Mouse (Mus musculus) neural tube, embryonic 10.5 days (tissue): Measurements from ENCODE around the gene Cdc42bpg.

Source experiments
- DNase-seq: peaks from one replicate; pipeline ENCODE4 v3.0.0-alpha.2; 2017; ENCODE audit warnings: low spot score; ENCODE audit errors: extremely low spot score

Gene Cdc42bpg

DNA sequence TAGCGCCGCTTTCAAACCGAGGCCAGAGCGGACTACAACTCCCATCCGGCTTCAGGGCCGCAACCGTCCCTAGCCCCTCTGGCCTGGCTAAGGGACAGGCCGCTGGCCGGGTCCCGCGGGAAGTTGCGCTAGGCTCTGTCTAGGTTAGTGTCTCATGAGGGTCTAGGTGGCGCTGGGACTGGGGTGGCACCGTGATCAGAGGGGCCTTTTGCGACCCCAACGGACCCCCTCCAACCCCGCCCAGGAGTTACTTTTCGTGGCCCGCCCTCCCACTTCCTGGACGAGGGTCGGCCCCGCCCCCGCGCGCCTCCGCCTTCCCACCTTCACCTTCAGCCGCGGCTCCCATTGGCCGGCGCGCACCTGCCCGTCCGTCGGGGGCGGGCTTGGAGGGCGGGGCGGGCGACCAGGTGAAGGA lies at the start of gene Cdc42bpg:
Gene Cdc42bpg (plus strand): TSS at position 320 of the 415 bp plus-strand sequence.
- peak; percentile 82 for DNase-seq

DNA sequence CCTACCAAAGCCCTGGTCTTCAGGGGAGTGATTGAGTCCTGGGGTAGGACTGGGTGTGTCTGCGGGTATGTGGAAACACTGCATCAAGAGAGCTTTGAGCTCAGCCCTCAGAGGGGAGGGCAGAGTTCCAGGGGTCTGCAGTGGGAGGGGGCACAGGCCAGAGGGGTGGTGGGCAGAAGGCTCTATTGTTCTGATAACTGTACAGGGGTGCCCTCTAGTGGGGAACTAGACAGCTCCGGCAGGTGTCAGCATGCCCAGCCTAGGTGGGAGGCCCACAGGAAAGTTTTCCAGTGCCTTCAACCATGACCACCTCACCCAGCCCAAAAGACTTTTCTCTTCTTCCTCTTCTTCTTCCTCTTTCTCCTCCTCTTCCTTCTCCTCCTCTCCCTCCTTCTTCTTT lies 45.8 kb upstream of the Cdc42bpg start:
- DNase-seq: no peak

DNA sequence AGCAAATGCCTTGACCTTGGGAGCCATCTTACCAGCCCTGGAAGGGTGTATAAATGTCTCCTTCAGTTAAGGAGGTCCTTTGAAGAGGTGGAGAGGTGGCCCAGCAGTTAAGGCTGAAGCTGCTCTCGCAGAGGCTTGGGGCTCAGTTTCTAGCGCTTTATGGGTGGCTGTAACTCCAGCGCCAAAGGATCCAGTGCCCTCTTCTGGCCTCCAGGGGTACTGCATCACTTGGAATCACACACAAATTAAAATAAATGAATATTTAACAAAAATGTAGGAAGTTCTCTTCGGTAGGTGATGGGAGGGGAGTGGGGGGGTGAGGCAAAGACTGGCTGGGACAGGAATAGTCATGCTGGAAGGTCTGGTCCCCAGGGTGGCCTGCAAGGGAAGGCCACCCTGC lies 45.3 kb upstream of the Cdc42bpg start:
- no peak for DNase-seq

DNA sequence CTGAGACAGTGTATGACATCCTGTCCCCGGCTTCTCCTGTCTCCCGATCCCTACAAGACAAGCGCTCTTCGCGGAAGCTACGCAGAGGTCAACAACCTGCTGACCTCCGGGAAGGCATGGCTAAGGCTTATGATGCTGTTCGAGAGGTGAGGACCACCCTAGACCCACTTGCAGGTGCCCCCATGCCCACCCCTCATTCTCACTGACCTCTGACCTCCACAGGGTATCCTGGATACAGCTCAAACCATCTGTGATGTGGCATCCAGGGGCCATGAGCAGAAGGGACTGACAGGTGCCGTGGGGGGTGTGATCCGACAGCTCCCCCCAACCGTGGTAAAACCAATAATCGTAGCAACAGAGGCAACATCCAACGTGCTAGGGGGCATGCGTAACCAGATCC lies 44.9 kb upstream of the Cdc42bpg start:
- DNase-seq: no peak

DNA sequence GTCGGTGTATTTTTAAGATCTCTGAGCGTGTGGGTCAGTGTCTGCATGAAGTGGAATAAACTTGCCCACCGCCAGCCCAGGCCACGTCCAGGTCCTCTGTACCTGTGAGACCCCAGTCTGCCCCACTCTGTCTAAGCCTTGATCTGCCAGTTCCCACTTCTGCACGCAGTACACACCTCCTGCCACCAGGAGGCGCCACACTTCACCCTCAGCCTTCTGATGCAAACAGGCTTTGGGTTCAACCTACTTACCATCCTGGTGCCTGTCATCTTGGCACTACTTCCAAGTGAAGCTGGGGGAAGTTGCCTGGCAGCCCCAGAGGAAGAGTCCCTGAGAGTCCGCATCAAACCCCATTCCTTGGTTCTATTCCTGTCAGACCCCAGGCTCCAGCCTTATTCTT lies 44.0 kb upstream of the Cdc42bpg start:
- DNase-seq: peak; percentile 64

DNA sequence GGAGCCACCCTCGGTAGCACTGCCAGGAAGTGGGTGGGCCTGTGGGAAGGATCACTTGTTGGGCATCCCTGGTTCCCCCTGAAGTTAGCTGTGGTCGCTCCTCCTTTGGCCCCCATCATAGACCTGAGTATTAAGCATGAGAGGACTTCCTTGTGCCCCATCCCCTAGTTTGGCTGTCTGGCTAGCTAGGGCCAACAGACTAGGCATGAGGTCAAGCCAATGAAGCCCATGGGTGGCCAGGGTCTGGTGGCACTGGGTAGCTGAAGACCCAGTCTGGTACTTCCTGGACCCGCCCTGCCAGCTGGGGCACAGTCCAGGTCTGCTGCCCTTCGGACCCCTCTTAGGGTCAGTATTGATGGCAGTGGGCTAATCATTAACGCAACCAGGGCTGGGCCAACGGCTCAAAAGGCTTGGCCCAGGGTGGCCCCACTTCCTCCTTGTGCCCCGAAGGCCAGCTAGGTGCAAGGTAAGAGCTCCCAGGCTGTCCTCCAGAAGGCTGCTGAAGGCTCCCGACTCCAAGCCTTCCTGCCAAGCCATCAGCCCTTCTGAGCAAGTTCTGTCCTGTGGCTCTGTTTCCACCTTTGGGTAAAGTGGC lies 43.3 kb upstream of the Cdc42bpg start:
- no peak for DNase-seq

DNA sequence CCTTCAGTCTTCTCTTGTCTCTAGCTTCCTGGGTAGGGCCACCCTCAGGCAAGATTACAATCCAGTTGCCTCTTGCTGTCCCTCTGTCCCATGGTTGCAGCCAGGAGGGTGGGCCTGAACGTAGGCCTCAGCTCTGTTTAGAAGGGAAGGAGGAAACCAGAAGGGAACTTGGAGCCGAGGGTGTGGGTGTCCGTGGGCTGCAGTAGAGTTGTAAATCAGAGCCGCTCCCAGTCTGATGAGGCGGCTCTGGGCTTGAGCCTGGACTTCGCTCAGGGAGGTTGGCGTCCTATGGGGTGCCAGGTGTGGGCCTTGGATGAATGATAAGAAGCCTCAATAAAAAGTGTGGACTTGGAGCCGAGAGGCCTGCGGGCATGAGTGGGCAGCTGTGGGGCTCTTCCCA lies 42.1 kb upstream of the Cdc42bpg start:
- DNase-seq: no peak

DNA sequence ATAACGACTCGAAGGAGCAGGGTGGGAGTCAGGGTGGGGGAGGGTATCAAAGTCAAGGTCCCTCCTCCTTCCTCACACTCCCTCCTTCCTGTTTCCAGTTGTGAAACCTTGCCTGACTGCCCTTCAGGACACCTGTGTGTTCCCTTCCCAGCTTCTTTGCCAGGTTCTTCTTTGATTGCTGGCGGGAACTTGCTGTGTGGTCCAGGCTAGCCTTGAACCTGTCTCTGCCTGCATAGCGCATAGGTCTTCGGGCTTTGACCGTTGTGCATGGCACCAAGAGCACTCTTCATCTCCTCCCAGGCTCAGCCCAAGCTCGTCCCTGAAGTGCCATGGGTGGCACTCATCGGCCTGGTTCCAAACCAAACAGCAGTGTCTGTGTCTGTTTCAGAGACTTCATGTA lies 41.3 kb upstream of the Cdc42bpg start:
- no peak for DNase-seq

DNA sequence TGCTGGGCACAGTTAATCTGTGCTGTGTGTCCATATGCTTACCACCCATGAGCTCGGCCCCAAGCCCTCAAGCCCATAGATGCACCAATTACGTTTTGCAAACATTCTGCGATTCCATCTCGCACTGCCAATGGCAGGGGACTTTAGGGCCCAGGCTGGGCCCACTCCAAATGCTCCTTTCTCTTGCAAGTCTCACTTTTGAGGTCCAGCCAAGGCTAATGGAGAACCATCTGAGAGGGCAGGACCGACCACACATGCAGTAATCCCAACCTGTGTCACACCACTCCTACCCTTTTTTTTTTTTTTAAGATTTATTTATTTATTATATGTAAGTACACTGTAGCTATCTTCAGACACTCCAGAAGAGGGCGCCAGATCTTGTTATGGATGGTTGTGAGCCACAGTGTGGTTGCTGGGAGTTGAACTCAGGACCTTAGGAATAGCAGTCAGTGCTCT lies 40.5 kb upstream of the Cdc42bpg start:
- DNase-seq: no peak

DNA sequence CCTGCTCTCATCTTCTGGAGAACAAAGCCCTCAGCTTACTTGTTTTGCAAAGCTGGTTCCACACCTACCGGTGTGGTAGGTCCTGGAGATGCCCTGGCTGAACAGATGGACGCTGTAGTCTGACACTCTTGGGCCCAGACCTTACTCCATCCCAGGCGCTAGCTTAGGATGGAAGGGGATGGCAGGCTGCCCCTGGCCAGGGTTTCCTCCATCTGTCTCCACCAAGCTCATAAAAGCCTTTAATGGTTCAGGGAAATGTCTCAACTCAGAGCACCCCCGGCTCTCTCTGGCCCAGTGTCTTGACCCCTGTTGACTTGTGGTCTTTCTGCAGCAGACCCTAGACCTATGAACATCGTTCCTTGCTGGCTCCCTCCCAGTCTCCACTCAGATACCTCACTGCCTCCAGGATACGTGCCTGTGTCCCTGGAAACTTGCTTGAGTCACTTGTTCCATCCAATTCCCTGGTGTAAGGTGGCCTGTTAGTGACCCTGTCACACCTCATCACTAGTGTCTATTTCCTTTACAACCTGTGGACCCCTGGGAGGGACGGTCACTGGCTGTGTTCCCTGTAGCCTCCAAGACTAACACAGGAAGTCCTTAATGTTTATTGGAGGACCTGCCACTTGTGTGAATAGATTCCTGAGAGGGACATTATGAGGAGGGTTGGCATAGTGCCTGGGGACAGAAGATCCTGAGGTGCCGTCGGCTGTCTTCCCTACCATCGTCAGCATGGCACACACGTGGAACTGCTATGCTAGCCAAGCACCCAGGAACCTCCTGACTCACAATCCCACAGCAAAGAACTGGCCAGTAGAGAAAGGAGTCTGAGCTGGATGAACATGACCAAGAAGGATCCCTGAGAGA lies 38.7 kb upstream of the Cdc42bpg start:
- DNase-seq: no peak

DNA sequence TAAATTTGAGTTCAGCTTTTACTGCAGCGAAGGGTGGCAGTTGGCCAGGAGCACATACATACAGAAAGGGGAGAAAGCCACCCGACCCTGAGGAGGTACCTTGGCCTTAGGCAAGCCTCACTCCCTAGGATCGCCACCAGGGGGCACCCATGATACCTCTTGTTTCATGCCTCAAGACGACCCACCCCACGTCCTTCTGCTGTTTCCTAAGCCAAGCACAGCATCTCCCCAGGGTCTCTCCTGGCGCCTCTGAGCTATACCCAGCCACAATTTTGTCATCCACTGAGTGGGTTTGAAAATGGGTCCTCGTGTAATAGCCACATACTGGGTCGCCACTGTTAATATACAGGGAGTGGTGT lies 38.1 kb upstream of the Cdc42bpg start:
- DNase-seq: peak; percentile 89

DNA sequence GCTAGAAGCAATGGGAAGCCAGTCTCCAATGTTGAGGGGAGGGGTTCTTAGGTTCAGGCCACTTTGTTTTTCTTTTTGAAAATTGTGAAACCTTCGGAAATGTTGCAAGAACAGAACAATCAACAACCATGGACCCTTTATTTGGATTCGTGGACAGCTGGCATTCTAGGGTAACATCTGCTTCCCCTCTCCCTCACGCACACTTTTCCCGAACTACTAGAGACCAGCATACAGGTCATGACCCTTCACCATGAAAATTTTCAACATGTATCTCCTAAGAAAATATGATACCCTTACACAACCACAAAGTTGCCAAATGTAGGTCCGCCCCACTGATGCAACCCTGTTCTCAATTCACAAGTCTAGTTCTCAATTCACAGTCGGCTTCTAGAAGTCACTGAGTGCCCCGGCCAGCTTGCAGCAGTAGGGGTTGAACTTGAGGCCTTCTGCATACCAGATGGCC lies 37.6 kb upstream of the Cdc42bpg start:
- DNase-seq: no peak

DNA sequence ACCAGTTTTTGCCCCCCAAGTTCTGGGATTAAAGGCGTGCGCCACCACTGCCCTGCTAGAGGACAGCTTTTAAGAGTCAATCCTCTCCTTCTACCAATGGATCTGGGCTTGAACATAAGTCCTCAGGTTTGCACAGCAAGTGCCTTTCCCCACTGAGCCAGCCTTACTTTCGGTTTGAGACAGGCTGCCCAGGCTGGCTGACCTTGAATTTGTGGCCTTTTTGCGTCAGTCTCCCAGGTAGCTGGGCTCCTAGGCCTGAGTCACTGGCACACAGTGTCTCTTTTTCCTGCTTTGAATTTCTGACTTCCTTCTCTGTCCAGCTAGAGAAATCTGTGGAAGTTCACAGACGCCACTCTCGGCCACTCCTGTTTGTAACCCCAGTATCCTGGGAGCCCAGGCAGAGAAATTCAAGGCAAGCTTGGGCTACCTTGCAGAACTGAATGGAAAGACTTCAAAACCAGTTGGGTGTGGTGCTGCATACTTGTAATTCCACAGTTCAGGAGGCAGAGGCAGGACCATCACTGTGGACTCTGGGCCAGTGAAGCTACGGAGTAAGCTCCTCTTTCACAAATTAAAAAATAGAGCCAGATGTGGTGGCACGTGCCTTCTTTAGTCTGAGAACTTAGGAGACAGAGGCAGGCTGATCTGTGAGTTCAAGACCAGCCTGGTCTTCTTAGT lies 36.3 kb upstream of the Cdc42bpg start:
- DNase-seq: no peak

DNA sequence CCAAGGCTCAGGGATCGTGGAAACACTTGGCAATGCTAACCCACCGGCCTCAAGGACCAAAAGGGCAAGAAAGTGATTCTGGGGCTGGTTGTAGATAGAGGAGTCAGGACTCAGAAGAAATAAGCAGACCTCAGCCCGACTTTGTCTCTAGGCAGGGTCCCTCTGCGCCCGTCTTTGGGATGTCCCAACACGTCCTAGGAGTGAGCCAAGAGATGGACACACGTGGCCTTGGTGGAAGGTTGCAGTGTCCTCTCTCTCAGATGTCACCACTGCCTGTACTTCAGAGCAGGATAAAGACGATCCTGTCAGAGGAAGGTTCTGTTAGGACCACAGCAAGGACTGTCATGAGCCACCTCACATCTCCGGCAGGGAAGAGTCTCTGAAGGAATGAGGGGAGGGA lies 35.6 kb upstream of the Cdc42bpg start:
- DNase-seq: no peak

DNA sequence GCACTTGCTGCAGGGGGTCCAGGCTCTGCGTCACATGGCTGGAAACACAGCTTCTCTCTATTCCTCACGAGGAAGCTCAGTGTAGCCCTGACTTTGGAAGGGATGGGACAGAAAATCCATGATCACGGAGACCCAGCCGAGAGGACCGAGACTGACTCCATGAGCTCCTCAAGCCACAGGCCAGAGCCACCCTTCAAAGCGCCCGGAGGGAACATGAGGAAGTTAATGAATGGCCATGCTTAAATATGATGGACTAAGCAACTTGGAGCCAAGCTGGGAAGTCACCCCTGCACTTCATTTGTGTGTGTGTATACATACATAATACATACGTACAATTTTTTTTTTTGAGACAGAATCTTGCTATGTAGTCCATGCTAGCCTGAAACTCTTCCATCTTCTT lies 35.0 kb upstream of the Cdc42bpg start:
- DNase-seq: no peak

DNA sequence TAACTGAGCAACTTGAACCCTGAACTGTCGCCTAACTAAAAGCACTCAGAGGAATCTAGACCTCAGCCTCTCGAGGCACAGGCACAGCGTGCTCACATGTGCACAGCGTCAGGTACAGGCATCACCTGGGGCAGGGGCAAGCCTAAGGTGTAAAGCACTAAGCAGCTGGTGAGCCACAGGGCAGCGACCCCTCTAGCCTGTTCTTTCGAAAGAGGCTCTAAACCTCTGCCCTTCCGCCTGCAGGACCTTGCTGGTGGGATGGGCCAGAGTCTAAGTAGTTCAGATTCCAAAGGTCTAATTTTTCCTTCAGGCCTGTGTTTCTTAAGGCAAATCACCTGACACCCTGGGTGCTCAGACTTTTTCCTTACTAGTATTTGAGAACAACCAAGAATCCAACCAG lies 34.2 kb upstream of the Cdc42bpg start:
- no peak for DNase-seq

DNA sequence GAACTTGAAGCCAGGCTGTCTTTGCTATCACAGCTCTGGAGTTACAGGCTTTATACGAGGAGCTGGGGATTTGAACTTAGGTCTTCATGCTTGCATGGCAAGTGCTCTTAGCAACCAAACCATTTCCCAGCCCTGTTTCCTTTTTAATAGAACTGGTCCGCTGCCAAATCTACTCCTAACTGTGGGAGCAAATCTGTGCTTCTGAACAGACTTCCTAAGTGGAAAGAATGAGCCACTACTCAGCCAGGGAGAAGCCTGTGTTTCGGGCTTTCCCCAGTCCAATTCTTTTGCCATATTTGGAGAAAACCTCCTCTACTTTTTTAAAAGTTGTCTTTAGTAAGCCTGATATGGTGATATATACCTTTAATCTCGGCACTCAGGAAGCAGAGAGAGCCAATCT lies 33.5 kb upstream of the Cdc42bpg start:
- no peak for DNase-seq

DNA sequence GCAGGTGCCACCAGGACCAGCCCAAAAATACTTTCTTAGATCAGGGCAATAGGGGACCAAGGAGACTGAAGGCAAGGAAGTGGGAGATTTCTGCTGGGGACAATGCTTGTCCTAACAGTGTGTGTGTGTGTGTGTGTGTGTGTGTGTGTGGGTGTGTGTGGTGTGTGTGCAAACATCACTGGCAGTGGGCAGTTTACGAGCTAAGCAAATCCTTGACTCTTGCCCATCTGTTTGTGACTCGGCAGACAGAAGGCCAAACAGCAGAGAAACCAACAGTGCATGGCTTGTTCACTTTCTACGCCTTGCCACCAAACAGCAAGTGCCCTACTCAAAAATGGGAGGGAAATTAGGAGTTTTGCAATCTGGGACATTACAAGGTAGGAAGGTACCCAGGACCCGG lies 32.7 kb upstream of the Cdc42bpg start:
- no peak for DNase-seq

DNA sequence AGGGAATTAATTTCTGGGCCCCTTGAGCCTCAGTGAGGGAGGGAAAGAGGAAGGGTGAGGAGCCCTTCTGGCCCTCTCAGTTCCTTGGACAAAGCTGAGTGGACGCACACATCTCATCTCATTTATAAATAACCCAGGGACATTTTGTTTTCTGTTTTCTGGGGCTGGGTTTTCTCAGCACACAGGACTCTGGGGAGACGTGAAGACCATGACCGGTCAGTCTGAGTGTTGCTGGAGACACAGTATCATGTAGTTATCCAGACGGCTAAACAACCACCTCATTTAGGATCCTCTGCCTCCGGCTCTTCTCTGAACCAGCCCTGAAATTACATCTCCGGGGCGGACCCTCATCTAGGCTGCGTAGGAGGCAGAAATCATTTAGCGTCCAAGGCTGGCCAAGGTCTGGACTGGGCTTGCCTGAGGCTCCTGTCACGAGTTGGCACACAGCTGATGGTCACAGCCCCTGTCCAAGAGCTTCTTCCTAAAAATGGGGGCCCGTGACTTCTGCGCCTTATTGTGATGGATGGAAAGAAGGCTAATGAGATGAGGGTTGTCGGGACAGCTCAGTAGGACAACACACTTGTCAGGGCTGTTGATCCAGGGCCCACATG lies 32.2 kb upstream of the Cdc42bpg start:
- no peak for DNase-seq

DNA sequence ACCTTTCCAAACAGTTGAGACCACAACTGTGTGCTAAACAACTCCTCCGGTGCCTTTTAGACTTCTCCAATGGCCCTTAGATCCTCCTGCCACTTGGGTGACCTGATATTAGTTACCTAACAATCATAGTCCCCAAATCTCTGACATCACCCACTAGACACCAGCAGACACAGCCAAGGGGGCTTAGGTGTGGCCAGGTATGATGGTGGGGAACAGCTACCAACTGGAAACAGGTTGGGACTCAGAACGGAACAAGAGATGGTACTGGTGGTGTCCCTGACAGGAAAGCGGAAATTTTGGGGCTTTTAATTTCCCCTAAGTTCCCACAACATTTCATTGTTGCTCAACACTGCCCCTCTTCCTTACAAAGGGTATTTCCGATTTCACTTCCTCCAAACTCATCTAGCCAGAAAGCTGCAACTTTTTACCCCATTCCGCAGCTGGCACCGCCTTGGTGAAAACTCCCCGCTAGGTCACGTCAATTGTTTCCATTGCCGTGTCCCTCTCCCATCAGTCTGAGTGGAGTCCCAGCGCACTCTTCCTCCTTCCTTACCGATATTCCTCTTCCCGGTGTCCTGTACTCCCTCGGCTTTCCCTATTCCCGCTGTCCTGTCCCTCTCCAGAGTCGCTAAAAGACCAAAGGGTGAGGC lies 30.4 kb upstream of the Cdc42bpg start:
- no peak for DNase-seq
